Comparison of ENCODE assay signal across 26 mouse cellular contexts in the genomic region with DNA sequence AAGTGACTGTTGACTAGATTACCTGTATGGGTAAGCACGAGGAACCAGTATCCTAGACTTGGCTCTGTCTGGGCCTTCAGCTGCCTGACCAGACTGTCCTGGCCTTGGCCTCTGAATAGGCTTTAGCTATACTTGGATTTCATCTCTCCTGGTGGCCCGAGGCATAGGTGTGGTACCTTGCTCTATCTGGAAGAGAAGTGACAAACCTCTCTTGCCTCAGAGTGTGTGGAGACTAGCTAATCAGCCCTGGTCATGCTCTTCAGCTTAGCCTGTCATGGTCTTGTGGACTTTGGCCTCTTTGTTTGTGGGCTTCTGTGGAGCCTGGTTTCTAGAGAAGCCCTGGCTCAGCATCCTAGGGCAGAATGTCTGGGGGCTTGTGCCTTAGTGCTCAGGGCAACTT. TPM values are rescaled to one million over a fixed set of nuclear protein-coding genes. Genes with fewer than 3 reads are reported as not detected.
DNase-seq lines count a peak whose midpoint lies in the region; ATAC-seq and TF ChIP-seq lines count a peak whose summit lies in the region.
"Had no signal": no experiment of that assay in that cellular context is flagged by ENCODE, and none has a peak within 500 bp of the region (broad histone marks: within the 10 kb centered on the region; RNA-seq: fewer than 3 reads in every experiment).

No protein-coding gene starts in this region.

- no peak overlapping the region for H3K27ac ChIP-seq in embryonic facial prominence, embryonic 12.5 days
- no peak overlapping the region for H3K27ac ChIP-seq in embryonic facial prominence, embryonic 10.5 days (replicated peaks)
- no peak overlapping the region for H3K27ac ChIP-seq in liver, adult 2 months (replicated peaks; ENCODE audit: insufficient read depth, low read depth, low read length)
- H3K27ac ChIP-seq in liver, embryonic 11.5 days (ENCODE audit: low read depth, low read length): no peak overlapping the region
- H3K27ac ChIP-seq in liver, embryonic 15.5 days (replicated peaks): no peak overlapping the region
- 0 out of 2 replicates have a peak overlapping the region, but pooled peaks have one; percentile 24 for H3K27ac ChIP-seq in stomach, postnatal 0 days (replicated peaks)
- H3K27ac ChIP-seq in hindbrain, embryonic 13.5 days: no peak overlapping the region
- H3K27ac ChIP-seq: forebrain, embryonic 10.5 days; gastrocnemius, adult 2 months; heart, embryonic 15.5 days; hindbrain, embryonic 14.5 days had no signal

- H3K4me2 ChIP-seq in embryonic facial prominence, embryonic 12.5 days (replicated peaks): no peak overlapping the region
- no peak overlapping the region for H3K4me2 ChIP-seq in liver, embryonic 11.5 days
- no peak overlapping the region for H3K4me2 ChIP-seq in liver, embryonic 15.5 days
- H3K4me2 ChIP-seq in stomach, postnatal 0 days (replicated peaks; ENCODE audit: low read depth): no peak overlapping the region
- H3K4me2 ChIP-seq in hindbrain, embryonic 13.5 days: no peak overlapping the region
- H3K4me2 ChIP-seq: heart, embryonic 11.5 days; heart, embryonic 15.5 days; hindbrain, embryonic 14.5 days had no signal

- no peaks in the 10 kb centered on the region for H3K4me1 ChIP-seq in embryonic facial prominence, embryonic 12.5 days
- H3K4me1 ChIP-seq in embryonic facial prominence, embryonic 10.5 days: no peaks in the 10 kb centered on the region
- no peaks in the 10 kb centered on the region for H3K4me1 ChIP-seq in liver, adult 2 months (ENCODE audit: control insufficient read depth, insufficient read depth, low read length)
- H3K4me1 ChIP-seq in liver, embryonic 11.5 days (replicated peaks; ENCODE audit: control insufficient read depth, insufficient read depth, low read length): no peaks in the 10 kb centered on the region; the same call in 1 of the 2 replicates
- peaks cover 13% of the 10 kb centered on the region; the same call in 1 of the 2 replicates for H3K4me1 ChIP-seq in liver, embryonic 15.5 days (replicated peaks)
- no peaks in the 10 kb centered on the region for H3K4me1 ChIP-seq in stomach, postnatal 0 days (replicated peaks; ENCODE audit: control insufficient read depth, insufficient read depth)
- H3K4me1 ChIP-seq in hindbrain, embryonic 13.5 days (replicated peaks): no peaks in the 10 kb centered on the region
- H3K4me1 ChIP-seq: forebrain, embryonic 10.5 days; heart, embryonic 15.5 days had no signal

- TF ChIP-seq CTCF in liver, adult 2 months (IDR thresholded peaks at IDR 0.05; ENCODE audit: low read depth, low read length): no peak
- TF ChIP-seq CTCF in stomach, postnatal 0 days (IDR thresholded peaks at IDR 0.05; ENCODE audit: low read depth): no peak

- DNase-seq in embryonic facial prominence, embryonic 10.5 days (ENCODE audit: low spot score): no peak
- peak; percentile 19 for DNase-seq in liver, adult 2 months (ENCODE audit: extremely low read depth, low read depth, low spot score)
- DNase-seq in liver, embryonic 11.5 days (ENCODE audit: low spot score): no peak
- no peak for DNase-seq in stomach, postnatal 0 days (ENCODE audit: low spot score)
- DNase-seq in right cerebral cortex, postnatal 14 days: no peak
- DNase-seq: adrenal gland, adult 8-10 months; adrenal gland, postnatal 36 days; B cell, adult 2 months; cerebellum, adult 11 months; cerebellum, adult 8-10 months; cerebellum, postnatal 25 days; gastrocnemius, adult 2 months; gastrocnemius, postnatal 25 days; heart, adult 18-20 months; heart, postnatal 14 days had no signal

- no peak overlapping the region for H3K9ac ChIP-seq in embryonic facial prominence, embryonic 12.5 days
- H3K9ac ChIP-seq in liver, adult 2 months (ENCODE audit: low read depth, low read length): no peak overlapping the region
- no peak overlapping the region for H3K9ac ChIP-seq in liver, embryonic 11.5 days (ENCODE audit: low read depth, low read length)
- H3K9ac ChIP-seq in liver, embryonic 15.5 days: no peak overlapping the region
- H3K9ac ChIP-seq in stomach, postnatal 0 days (ENCODE audit: low read length): no peak overlapping the region
- H3K9ac ChIP-seq in hindbrain, embryonic 13.5 days: no peak overlapping the region
- H3K9ac ChIP-seq: heart, embryonic 15.5 days; hindbrain, embryonic 14.5 days had no signal

- 93% methylated on average over 2 of the region's 2 CpGs for WGBS in embryonic facial prominence, embryonic 12.5 days
- whole genome bisulfite sequencing in embryonic facial prominence, embryonic 10.5 days: 92% methylated on average over 2 of the region's 2 CpGs
- WGBS in liver, adult 2 months: 59% methylated on average over 2 of the region's 2 CpGs
- WGBS in liver, embryonic 11.5 days: 88% methylated on average over 2 of the region's 2 CpGs
- 71% methylated on average over 2 of the region's 2 CpGs for WGBS in liver, embryonic 15.5 days (ENCODE audit: insufficient replicate concordance)
- 78% methylated on average over 2 of the region's 2 CpGs for WGBS in stomach, postnatal 0 days
- 94% methylated on average over 2 of the region's 2 CpGs for WGBS in hindbrain, embryonic 13.5 days

- no peak for TF ChIP-seq EP300 in stomach, postnatal 0 days (optimal IDR thresholded peaks at IDR 0.05)

- ATAC-seq in embryonic facial prominence, embryonic 12.5 days (ENCODE audit: insufficient number of reproducible peaks, insufficient read depth, low FRiP score, low TSS enrichment): 0 out of 2 replicates have a peak, but pooled peaks have one; percentile 22
- no peak; the same call in 1 of the 2 replicates for ATAC-seq in liver, embryonic 11.5 days (replicated peaks; ENCODE audit: low FRiP score)
- ATAC-seq in liver, embryonic 15.5 days (ENCODE audit: insufficient read depth): peak; percentile 32; the same call in 1 of the 2 replicates
- peak; percentile 56 for ATAC-seq in stomach, postnatal 0 days (ENCODE audit: low FRiP score, low TSS enrichment)
- ATAC-seq in hindbrain, embryonic 13.5 days (ENCODE audit: low FRiP score): no peak
- ATAC-seq: CD4-positive, CD25-positive, alpha-beta regulatory T cell, adult 4 months; forebrain, embryonic 14.5 days had no signal

- no peak overlapping the region for H3K4me3 ChIP-seq in embryonic facial prominence, embryonic 12.5 days
- H3K4me3 ChIP-seq in embryonic facial prominence, embryonic 10.5 days: no peak overlapping the region
- H3K4me3 ChIP-seq in liver, adult 2 months (ENCODE audit: insufficient read depth, low read depth, low read length): no peak overlapping the region
- H3K4me3 ChIP-seq in liver, embryonic 11.5 days (ENCODE audit: low read depth, low read length): no peak overlapping the region
- no peak overlapping the region for H3K4me3 ChIP-seq in liver, embryonic 15.5 days (replicated peaks)
- no peak overlapping the region for H3K4me3 ChIP-seq in stomach, postnatal 0 days (ENCODE audit: low read depth, low read length)
- no peak overlapping the region for H3K4me3 ChIP-seq in hindbrain, embryonic 13.5 days
- H3K4me3 ChIP-seq: forebrain, embryonic 10.5 days; gastrocnemius, adult 2 months; heart, embryonic 15.5 days had no signal

- H3K27me3 ChIP-seq in embryonic facial prominence, embryonic 12.5 days: no peaks in the 10 kb centered on the region
- H3K27me3 ChIP-seq in embryonic facial prominence, embryonic 10.5 days (replicated peaks; ENCODE audit: low read depth, poor library complexity, severe bottlenecking): no peaks in the 10 kb centered on the region
- no peaks in the 10 kb centered on the region for H3K27me3 ChIP-seq in liver, adult 2 months (ENCODE audit: control insufficient read depth, insufficient read depth, low read length)
- H3K27me3 ChIP-seq in liver, embryonic 11.5 days (replicated peaks; ENCODE audit: control insufficient read depth, insufficient read depth, low read length): no peaks in the 10 kb centered on the region
- no peaks in the 10 kb centered on the region for H3K27me3 ChIP-seq in liver, embryonic 15.5 days
- no peaks in the 10 kb centered on the region for H3K27me3 ChIP-seq in stomach, postnatal 0 days (ENCODE audit: control insufficient read depth, insufficient read depth, low read length)
- no peaks in the 10 kb centered on the region for H3K27me3 ChIP-seq in hindbrain, embryonic 13.5 days
- H3K27me3 ChIP-seq: heart, embryonic 15.5 days had no signal

- no peak for TF ChIP-seq POLR2A in liver, adult 2 months (IDR thresholded peaks at IDR 0.05; ENCODE audit: extremely low read depth, insufficient read depth, low read length)

- H3K79me2 ChIP-seq in liver, adult 2 months (ENCODE audit: control insufficient read depth, insufficient read depth, low read length): peaks cover 7% of the 10 kb centered on the region; the same call in 1 of the 2 replicates

- H3K36me3 ChIP-seq in embryonic facial prominence, embryonic 12.5 days: peaks cover 8% of the 10 kb centered on the region
- H3K36me3 ChIP-seq in embryonic facial prominence, embryonic 10.5 days (replicated peaks): peaks cover 66% of the 10 kb centered on the region
- no peaks in the 10 kb centered on the region; the same call in 1 of the 2 replicates for H3K36me3 ChIP-seq in liver, adult 2 months (ENCODE audit: control insufficient read depth, insufficient read depth, low read length)
- peaks cover 3% of the 10 kb centered on the region; the same call in 1 of the 2 replicates for H3K36me3 ChIP-seq in liver, embryonic 11.5 days (ENCODE audit: control insufficient read depth, insufficient read depth, low read length)
- H3K36me3 ChIP-seq in liver, embryonic 15.5 days (replicated peaks): peaks cover 57% of the 10 kb centered on the region
- H3K36me3 ChIP-seq in stomach, postnatal 0 days (ENCODE audit: control insufficient read depth, insufficient read depth, low read length): peaks cover 2% of the 10 kb centered on the region; the same call in 1 of the 2 replicates
- peaks cover 62% of the 10 kb centered on the region for H3K36me3 ChIP-seq in hindbrain, embryonic 13.5 days
- H3K36me3 ChIP-seq: heart, embryonic 15.5 days had no signal

- H3K9me3 ChIP-seq in embryonic facial prominence, embryonic 12.5 days: no peaks in the 10 kb centered on the region
- H3K9me3 ChIP-seq in embryonic facial prominence, embryonic 10.5 days: no peaks in the 10 kb centered on the region
- no peaks in the 10 kb centered on the region for H3K9me3 ChIP-seq in liver, embryonic 11.5 days (ENCODE audit: control insufficient read depth, low read length)
- H3K9me3 ChIP-seq in liver, embryonic 15.5 days (replicated peaks): no peaks in the 10 kb centered on the region
- no peaks in the 10 kb centered on the region for H3K9me3 ChIP-seq in stomach, postnatal 0 days (ENCODE audit: control insufficient read depth, low read length)
- H3K9me3 ChIP-seq in hindbrain, embryonic 13.5 days: no peaks in the 10 kb centered on the region
- H3K9me3 ChIP-seq: forebrain, embryonic 10.5 days; G1E; heart, embryonic 15.5 days had no signal

RNA-seq across cellular contexts. Expression of gene Tbcd, which starts 29.4 kb away (rescaled TPM):
- 51.0 and 54.7 TPM in 2 replicates for polyA plus RNA-seq in embryonic facial prominence, embryonic 12.5 days (2016; fragmentation: Nextera tagmentation; extraction: Ambion mirVana)
- polyA plus RNA-seq in embryonic facial prominence, embryonic 10.5 days (2016; fragmentation: Nextera tagmentation; extraction: Ambion mirVana): 55.0 and 57.7 TPM in 2 replicates
- 23.5 and 27.6 TPM in 2 replicates for total RNA-seq in liver, adult 2 months (2014; rRNA removed)
- polyA plus RNA-seq in liver, adult 2 months (2012; rRNA removed): 31.8 and 33.4 TPM in 2 replicates
- polyA plus RNA-seq in liver, embryonic 11.5 days (2014; fragmentation: Nextera tagmentation; extraction: Ambion mirVana): 35.9 and 37.7 TPM in 2 replicates
- polyA plus RNA-seq in liver, embryonic 15.5 days (2015; fragmentation: Nextera tagmentation; extraction: Ambion mirVana): 20.2 and 22.7 TPM in 2 replicates
- polyA plus RNA-seq in stomach, postnatal 0 days (2015; fragmentation: Nextera tagmentation; extraction: Ambion mirVana): 36.8 and 41.3 TPM in 2 replicates
- polyA plus RNA-seq in hindbrain, embryonic 13.5 days (2015; fragmentation: Nextera tagmentation; extraction: Ambion mirVana): 58.8 and 59.0 TPM in 2 replicates

RNA-seq across cellular contexts. Expression of gene Zfp750, which starts 38.0 kb away (rescaled TPM):
- 2.3 and 2.6 TPM in 2 replicates for polyA plus RNA-seq in embryonic facial prominence, embryonic 12.5 days (2016; fragmentation: Nextera tagmentation; extraction: Ambion mirVana)
- 0.73 and 0.91 TPM in 2 replicates for polyA plus RNA-seq in embryonic facial prominence, embryonic 10.5 days (2016; fragmentation: Nextera tagmentation; extraction: Ambion mirVana)
- 1.0 and 2.8 TPM in 2 replicates for total RNA-seq in liver, adult 2 months (2014; rRNA removed)
- 2.7 and 3.5 TPM in 2 replicates for polyA plus RNA-seq in liver, adult 2 months (2012; rRNA removed)
- 0.16 and 0.26 TPM in 2 replicates for polyA plus RNA-seq in liver, embryonic 11.5 days (2014; fragmentation: Nextera tagmentation; extraction: Ambion mirVana)
- polyA plus RNA-seq in liver, embryonic 15.5 days (2015; fragmentation: Nextera tagmentation; extraction: Ambion mirVana): 0.82 and 1.1 TPM in 2 replicates
- polyA plus RNA-seq in stomach, postnatal 0 days (2015; fragmentation: Nextera tagmentation; extraction: Ambion mirVana): 19.2 and 22.7 TPM in 2 replicates
- polyA plus RNA-seq in hindbrain, embryonic 13.5 days (2015; fragmentation: Nextera tagmentation; extraction: Ambion mirVana): 0.44 and 0.71 TPM in 2 replicates
- total RNA-seq: heart, postnatal 14 days; hematopoietic stem cell, adult 5-6 weeks had no signal

RNA-seq across cellular contexts. Expression of gene Fn3k, which starts 46.4 kb away (rescaled TPM):
- 0.51 and 0.78 TPM in 2 replicates for polyA plus RNA-seq in embryonic facial prominence, embryonic 12.5 days (2016; fragmentation: Nextera tagmentation; extraction: Ambion mirVana)
- polyA plus RNA-seq in embryonic facial prominence, embryonic 10.5 days (2016; fragmentation: Nextera tagmentation; extraction: Ambion mirVana): 0.30 and 0.50 TPM in 2 replicates
- total RNA-seq in liver, adult 2 months (2014; rRNA removed): 12.0 and 13.4 TPM in 2 replicates
- polyA plus RNA-seq in liver, adult 2 months (2012; rRNA removed): 17.1 and 18.5 TPM in 2 replicates
- 4.7 and 7.8 TPM in 2 replicates for polyA plus RNA-seq in liver, embryonic 11.5 days (2014; fragmentation: Nextera tagmentation; extraction: Ambion mirVana)
- polyA plus RNA-seq in liver, embryonic 15.5 days (2015; fragmentation: Nextera tagmentation; extraction: Ambion mirVana): 43.7 and 46.6 TPM in 2 replicates
- 0.44 and 0.52 TPM in 2 replicates for polyA plus RNA-seq in stomach, postnatal 0 days (2015; fragmentation: Nextera tagmentation; extraction: Ambion mirVana)
- polyA plus RNA-seq in hindbrain, embryonic 13.5 days (2015; fragmentation: Nextera tagmentation; extraction: Ambion mirVana): 3.6 and 5.2 TPM in 2 replicates
- polyA plus RNA-seq: CD4-positive, CD25-positive, alpha-beta regulatory T cell, adult 4 months had no signal

RNA-seq across cellular contexts. Expression of gene Fn3krp, which starts 59.9 kb away (rescaled TPM):
- polyA plus RNA-seq in embryonic facial prominence, embryonic 12.5 days (2016; fragmentation: Nextera tagmentation; extraction: Ambion mirVana): 8.6 and 10.2 TPM in 2 replicates
- polyA plus RNA-seq in embryonic facial prominence, embryonic 10.5 days (2016; fragmentation: Nextera tagmentation; extraction: Ambion mirVana): 6.3 and 7.8 TPM in 2 replicates
- 10.4 and 12.7 TPM in 2 replicates for total RNA-seq in liver, adult 2 months (2014; rRNA removed)
- polyA plus RNA-seq in liver, adult 2 months (2012; rRNA removed): 5.5 and 7.6 TPM in 2 replicates
- polyA plus RNA-seq in liver, embryonic 11.5 days (2014; fragmentation: Nextera tagmentation; extraction: Ambion mirVana): 8.6 and 10.5 TPM in 2 replicates
- polyA plus RNA-seq in liver, embryonic 15.5 days (2015; fragmentation: Nextera tagmentation; extraction: Ambion mirVana): 27.3 and 28.1 TPM in 2 replicates
- 3.7 and 4.6 TPM in 2 replicates for polyA plus RNA-seq in stomach, postnatal 0 days (2015; fragmentation: Nextera tagmentation; extraction: Ambion mirVana)
- 10.4 and 11.3 TPM in 2 replicates for polyA plus RNA-seq in hindbrain, embryonic 13.5 days (2015; fragmentation: Nextera tagmentation; extraction: Ambion mirVana)

Comparison
In these comparisons a context has a peak if more than half of its experiments do, and no peak if none do; other contexts are left out.
1. ATAC-seq: peak in embryonic facial prominence, embryonic 12.5 days (single experiment), liver, embryonic 15.5 days (single experiment) and stomach, postnatal 0 days (single experiment); none in liver, embryonic 11.5 days (single experiment) and hindbrain, embryonic 13.5 days (single experiment).